Mouse (Mus musculus) heart, postnatal 0 days (tissue): ENCODE data around the gene Tulp4.

Source experiments
- CTCF ChIP-seq: IDR thresholded peaks from 2 replicates; pipeline ENCODE4 v1.5.1; 2016; ENCODE audit warnings: antibody characterized with exemption, control low read depth, low read depth
- EP300 ChIP-seq: IDR thresholded peaks from 2 replicates; pipeline ENCODE4 v1.6.1; 2016; ENCODE audit warnings: antibody characterized with exemption, low read depth

DNA sequence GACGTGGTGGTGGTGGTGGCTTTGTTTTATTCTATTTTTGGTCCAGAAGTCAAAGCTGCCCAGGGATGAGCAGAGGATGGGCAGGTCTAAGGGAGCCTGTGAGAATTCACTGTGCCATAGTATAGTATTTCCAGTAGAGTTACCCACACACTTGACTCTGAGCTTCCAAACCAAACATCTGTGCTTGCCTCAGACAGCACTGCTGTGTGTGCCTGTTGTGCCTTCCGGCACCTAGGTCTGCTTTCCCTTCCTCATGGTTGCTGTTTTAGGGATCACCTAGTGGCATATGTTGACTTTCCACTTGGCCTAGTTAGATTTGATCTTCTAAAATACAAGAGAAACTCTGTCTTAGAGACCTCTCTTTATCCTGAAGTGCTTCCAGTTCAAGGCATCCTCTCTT lies 39.0 kb downstream of the Tulp4 start:
- TF ChIP-seq CTCF, result no peak
- no peak for TF ChIP-seq EP300
